Mouse (Mus musculus) liver, embryonic 14.5 days (tissue): ENCODE data around the gene Myo1g.

Experiments used
- CTCF ChIP-seq: IDR thresholded peaks from 2 replicates; pipeline ENCODE4 v1.5.1; 2016; ENCODE audit warnings: antibody characterized with exemption, low read depth, control low read depth
- EP300 ChIP-seq: IDR thresholded peaks from 2 replicates; pipeline ENCODE4 v1.6.1; 2016; ENCODE audit warnings: antibody characterized with exemption, low read depth

GRCm38 (mm10) chr11:6463159-6463837 lies 57.5 kb downstream of the Myo1g start:
- no peak for TF ChIP-seq CTCF
- TF ChIP-seq EP300, result no peak
